Mouse (Mus musculus) kidney, adult 8-10 months (tissue): Measurements from ENCODE around the gene Tdrd5.
"Not testable (repeated sequence)": the region's sequence is repeated elsewhere in the genome, so short reads cannot be mapped to it uniquely, and the experiment has no call there.

Experiments
- DNase-seq, 2 experiments: peaks; one replicate each; pipeline ENCODE4 v3.0.0; 2022

Gene Tdrd5

GRCm38 (mm10) chr1:156251096-156251495 lies 52.4 kb downstream of the Tdrd5 start:
- DNase-seq = not testable (repeated sequence)

GRCm38 (mm10) chr1:156247893-156248292 lies 55.6 kb downstream of the Tdrd5 start:
- no peak for DNase-seq

GRCm38 (mm10) chr1:156241713-156242348 lies 61.6 kb downstream of the Tdrd5 start:
- DNase-seq = peak in 1 of 2 experiments; percentile 59

GRCm38 (mm10) chr1:156241035-156241434 lies 62.4 kb downstream of the Tdrd5 start:
- peak in 1 of 2 experiments; percentile 23 for DNase-seq

GRCm38 (mm10) chr1:156231122-156231521 lies 72.3 kb downstream of the Tdrd5 start:
- DNase-seq = no peak

- peak in 1 of 2 experiments; percentile 9 for DNase-seq
These were observed 73.0 kb downstream of the Tdrd5 start for GRCm38 (mm10) chr1:156230339-156231089.

GRCm38 (mm10) chr1:156229448-156229847 lies 74.0 kb downstream of the Tdrd5 start:
- peak; percentile 39 to 68 for DNase-seq

- no peak for DNase-seq
These were observed 74.7 kb downstream of the Tdrd5 start for GRCm38 (mm10) chr1:156228728-156229127.

GRCm38 (mm10) chr1:156226903-156227302 lies 76.6 kb downstream of the Tdrd5 start:
- no peak for DNase-seq

- peak in 1 of 2 experiments; percentile 31 for DNase-seq
These were observed 81.1 kb downstream of the Tdrd5 start for GRCm38 (mm10) chr1:156222205-156223000.

- DNase-seq = peak; percentile 66 to 72
These were observed 82.1 kb downstream of the Tdrd5 start for GRCm38 (mm10) chr1:156221327-156221726.

GRCm38 (mm10) chr1:156218573-156218972 lies 84.9 kb downstream of the Tdrd5 start:
- no peak for DNase-seq

GRCm38 (mm10) chr1:156217941-156218340 lies 85.5 kb downstream of the Tdrd5 start:
- no peak for DNase-seq

- DNase-seq = no peak
These were observed 86.1 kb downstream of the Tdrd5 start for GRCm38 (mm10) chr1:156217393-156217792.

GRCm38 (mm10) chr1:156216249-156216648 lies 87.2 kb downstream of the Tdrd5 start:
- DNase-seq = no peak

GRCm38 (mm10) chr1:156214651-156215050 lies 88.8 kb downstream of the Tdrd5 start:
- DNase-seq = peak in 1 of 2 experiments; percentile 59

GRCm38 (mm10) chr1:156212923-156213322 lies 90.5 kb downstream of the Tdrd5 start:
- DNase-seq = no peak

GRCm38 (mm10) chr1:156211809-156212317 lies 91.6 kb downstream of the Tdrd5 start:
- no peak for DNase-seq
